Mouse (Mus musculus): ENCODE measurements around the gene Olfr427.
"Not testable (repeated sequence)": the region's sequence is repeated elsewhere in the genome, so short reads cannot be mapped to it uniquely, and the experiment has no call there.

Olfr427 gene

GRCm38 (mm10) chr1:174096591-174096990 lies at the start of gene Olfr427:
Gene Olfr427, plus strand, starts transcription at chr1:174096891.
- no peak for DNase-seq

- DNase-seq = not testable (repeated sequence)
Observed at GRCm38 (mm10) chr1:174048227-174048626, 48.5 kb upstream of the Olfr427 start.

GRCm38 (mm10) chr1:174048893-174049292 lies 47.8 kb upstream of the Olfr427 start, which contains the start of gene Olfr432:
Gene Olfr432, plus strand, starts transcription at chr1:174049205.
- no peak for DNase-seq

- not testable (repeated sequence) for DNase-seq
Observed at GRCm38 (mm10) chr1:174049357-174049756, 47.3 kb upstream of the Olfr427 start.

- no peak for DNase-seq
Observed at GRCm38 (mm10) chr1:174050532-174050931, 46.2 kb upstream of the Olfr427 start.

GRCm38 (mm10) chr1:174051515-174051914 lies 45.2 kb upstream of the Olfr427 start:
- no peak for DNase-seq

- no peak for DNase-seq
Observed at GRCm38 (mm10) chr1:174051931-174052536, 44.7 kb upstream of the Olfr427 start.

GRCm38 (mm10) chr1:174052981-174053380 lies 43.7 kb upstream of the Olfr427 start:
- DNase-seq = no peak

GRCm38 (mm10) chr1:174055248-174055647 lies 41.4 kb upstream of the Olfr427 start:
- no peak for DNase-seq

GRCm38 (mm10) chr1:174066305-174066704 lies 30.4 kb upstream of the Olfr427 start, which contains the start of gene Olfr430:
Gene Olfr430, plus strand, starts transcription at chr1:174066605.
- no peak for DNase-seq

- DNase-seq = no peak
Observed at GRCm38 (mm10) chr1:174084031-174084430, 12.7 kb upstream of the Olfr427 start, which contains the start of gene Olfr429. Gene Olfr429, plus strand, starts transcription at chr1:174084331.

GRCm38 (mm10) chr1:174103735-174104134 lies 7.0 kb downstream of the Olfr427 start:
- DNase-seq = no peak

GRCm38 (mm10) chr1:174121062-174121461 lies 24.4 kb downstream of the Olfr427 start, which contains the start of gene Olfr231:
Gene Olfr231, minus strand, starts transcription at chr1:174121162.
- DNase-seq = no peak

GRCm38 (mm10) chr1:174131217-174131616 lies 34.5 kb downstream of the Olfr427 start, which contains the start of gene Olfr424:
Gene Olfr424, plus strand, starts transcription at chr1:174131517.
- DNase-seq = no peak

- DNase-seq = no peak
Observed at GRCm38 (mm10) chr1:174131999-174132398, 35.3 kb downstream of the Olfr427 start.

- no peak for DNase-seq
Observed at GRCm38 (mm10) chr1:174141384-174141783, 44.7 kb downstream of the Olfr427 start.

- no peak for DNase-seq
Observed at GRCm38 (mm10) chr1:174146696-174147095, 50.0 kb downstream of the Olfr427 start.

- DNase-seq = no peak
Observed at GRCm38 (mm10) chr1:174149289-174149688, 52.6 kb downstream of the Olfr427 start.
